Mouse (Mus musculus): ENCODE results near the gene Aldh9a1. TPM values are rescaled to one million over a fixed set of nuclear protein-coding genes. Genes with fewer than 3 reads are reported as not detected.

The Aldh9a1 gene
- polyA plus RNA-seq, 1 experiment = 27.8 TPM

DNA sequence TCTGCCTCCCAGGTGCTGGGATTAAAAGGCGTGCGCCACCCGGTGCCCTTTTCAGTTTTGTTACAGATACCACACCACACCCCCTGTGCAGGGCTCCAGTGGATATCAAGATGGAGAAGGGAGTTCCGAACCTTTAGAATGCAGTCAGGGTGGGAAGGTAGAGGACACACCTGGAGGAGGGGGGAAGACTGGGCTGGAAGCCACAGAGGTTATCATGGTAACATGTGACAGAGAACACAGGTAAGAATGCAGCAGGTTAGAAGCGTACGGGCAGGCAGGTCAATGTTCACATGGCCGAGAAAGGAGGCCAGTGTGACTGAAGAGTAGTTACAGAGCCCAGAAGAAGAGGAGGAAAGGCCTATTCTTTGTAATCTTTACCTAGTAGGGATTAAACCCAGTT is 39.8 kb downstream of the Aldh9a1 start:
- 93% methylated on average over 7 of the region's 7 CpGs for WGBS
- peaks cover 3% of the 10 kb centered on the region; the same call in 1 of the 2 replicates for H3K4me1 ChIP-seq (ENCODE audit: control insufficient read depth, insufficient read depth, low read length)
- TF ChIP-seq POLR2A (IDR thresholded peaks at IDR 0.05; ENCODE audit: borderline replicate concordance, extremely low read depth, low read depth, low read length) (no peak), CTCF (IDR thresholded peaks at IDR 0.05; ENCODE audit: insufficient read depth, low read length) (no peak)
- no peak for DNase-seq
- no peak overlapping the region for H3K4me3 ChIP-seq (replicated peaks; ENCODE audit: extremely low read depth, low read depth, low read length)

DNA sequence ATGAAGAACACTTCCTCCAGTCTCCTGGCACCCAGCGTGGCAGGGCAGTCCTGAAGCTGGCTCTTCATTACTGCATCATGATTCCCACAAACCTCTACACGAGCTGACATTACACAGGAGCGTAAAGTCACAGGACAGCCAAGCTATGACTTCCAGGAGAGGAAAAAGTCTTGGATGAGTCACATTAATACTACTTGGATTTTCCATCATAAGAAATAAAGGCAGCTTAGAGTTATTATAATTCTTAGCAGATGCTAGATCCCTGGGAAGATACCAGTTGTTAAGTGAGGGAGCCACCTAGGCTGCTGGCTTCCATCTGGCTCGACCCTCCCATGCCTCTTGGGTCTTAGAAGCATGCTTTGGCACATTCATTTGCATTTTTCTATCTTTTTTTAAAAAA is 40.6 kb downstream of the Aldh9a1 start:
- 75% methylated on average over 4 of the region's 4 CpGs for WGBS
- DNase-seq = no peak
- Histone ChIP-seq H3K4me3 (replicated peaks; ENCODE audit: extremely low read depth, low read depth, low read length) (no peak overlapping the region), H3K4me1 (ENCODE audit: control insufficient read depth, insufficient read depth, low read length) (peaks cover 3% of the 10 kb centered on the region; the same call in 1 of the 2 replicates)
- TF ChIP-seq POLR2A (IDR thresholded peaks at IDR 0.05; ENCODE audit: borderline replicate concordance, extremely low read depth, low read depth, low read length) (no peak), CTCF (IDR thresholded peaks at IDR 0.05; ENCODE audit: insufficient read depth, low read length) (no peak)

DNA sequence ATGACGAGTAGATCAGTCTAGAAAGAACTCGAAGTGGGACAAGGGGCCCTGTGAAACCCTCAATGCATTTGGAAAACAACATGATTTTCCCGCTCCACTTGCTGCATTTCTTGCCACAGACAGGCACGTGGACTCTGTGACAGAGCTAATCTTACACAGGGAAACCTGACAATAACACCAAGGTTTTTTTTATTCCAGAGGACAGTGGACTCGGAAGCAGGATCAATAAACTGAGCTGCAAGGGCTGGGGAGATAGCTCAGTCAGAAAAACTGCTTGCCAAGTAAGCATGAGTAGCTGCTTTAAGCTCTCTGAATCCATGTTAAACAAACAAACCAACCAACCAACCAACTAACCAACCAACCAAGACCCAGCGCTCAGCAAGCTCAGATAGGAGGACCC is 41.5 kb downstream of the Aldh9a1 start:
- DNase-seq = no peak
- H3K4me3 ChIP-seq (replicated peaks; ENCODE audit: extremely low read depth, low read depth, low read length) = no peak overlapping the region
- WGBS = 78% methylated on average over 6 of the region's 6 CpGs
- H3K4me1 ChIP-seq (ENCODE audit: control insufficient read depth, insufficient read depth, low read length) = peaks cover 3% of the 10 kb centered on the region; the same call in 1 of the 2 replicates
- TF ChIP-seq POLR2A (IDR thresholded peaks at IDR 0.05; ENCODE audit: borderline replicate concordance, extremely low read depth, low read depth, low read length) (no peak), CTCF (IDR thresholded peaks at IDR 0.05; ENCODE audit: insufficient read depth, low read length) (no peak)

- peaks cover 3% of the 10 kb centered on the region; the same call in 1 of the 2 replicates for H3K4me1 ChIP-seq (ENCODE audit: control insufficient read depth, insufficient read depth, low read length)
- H3K4me3 ChIP-seq (replicated peaks; ENCODE audit: extremely low read depth, low read depth, low read length) = no peak overlapping the region
- no peak for DNase-seq
- WGBS = 28% methylated on average over 2 of the region's 2 CpGs
- TF ChIP-seq POLR2A (IDR thresholded peaks at IDR 0.05; ENCODE audit: borderline replicate concordance, extremely low read depth, low read depth, low read length) (no peak), CTCF (IDR thresholded peaks at IDR 0.05; ENCODE audit: insufficient read depth, low read length) (no peak)
Observed at GRCm38 (mm10) chr1:167392031-167392640, 42.3 kb downstream of the Aldh9a1 start.

- WGBS = 6% methylated on average over 8 of the region's 8 CpGs
- DNase-seq = peak; percentile 27
- TF ChIP-seq POLR2A (IDR thresholded peaks at IDR 0.05; ENCODE audit: borderline replicate concordance, extremely low read depth, low read depth, low read length) (no peak), CTCF (IDR thresholded peaks at IDR 0.05; ENCODE audit: insufficient read depth, low read length) (no peak)
- H3K4me3 ChIP-seq (replicated peaks; ENCODE audit: extremely low read depth, low read depth, low read length) = peak overlapping the region; percentile 100
- peaks cover 3% of the 10 kb centered on the region; the same call in 1 of the 2 replicates for H3K4me1 ChIP-seq (ENCODE audit: control insufficient read depth, insufficient read depth, low read length)
Observed at GRCm38 (mm10) chr1:167392687-167393086, 42.9 kb downstream of the Aldh9a1 start.

DNA sequence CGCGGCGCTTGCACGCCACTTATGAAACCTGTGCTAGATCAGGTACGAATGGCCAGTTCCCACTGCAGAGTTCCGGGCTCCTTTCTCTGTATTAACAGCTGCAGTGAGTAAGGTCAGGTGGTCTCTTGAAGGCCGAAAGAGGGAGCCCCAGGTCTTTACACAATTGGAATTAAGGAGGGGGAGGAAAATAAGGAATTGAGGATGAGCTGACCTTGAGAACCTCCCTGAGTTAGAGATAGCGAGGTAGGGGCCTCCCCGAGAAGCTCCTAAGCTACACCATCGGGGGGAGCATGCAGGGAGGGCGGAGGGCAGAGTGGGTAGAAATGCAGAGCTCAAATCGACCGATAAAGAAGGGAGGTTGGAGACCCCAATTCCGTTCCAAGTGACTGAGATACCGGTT is 43.5 kb downstream of the Aldh9a1 start:
- under 1% methylated on average over 15 of the region's 15 CpGs for WGBS
- TF ChIP-seq CTCF (IDR thresholded peaks at IDR 0.05; ENCODE audit: insufficient read depth, low read length) (no peak), POLR2A (IDR thresholded peaks at IDR 0.05; ENCODE audit: borderline replicate concordance, extremely low read depth, low read depth, low read length) (no peak)
- peak overlapping the region; percentile 100 for H3K4me3 ChIP-seq (replicated peaks; ENCODE audit: extremely low read depth, low read depth, low read length)
- peaks cover 3% of the 10 kb centered on the region; the same call in 1 of the 2 replicates for H3K4me1 ChIP-seq (ENCODE audit: control insufficient read depth, insufficient read depth, low read length)
- no peak for DNase-seq

GRCm38 (mm10) chr1:167393683-167394492 is 44.1 kb downstream of the Aldh9a1 start, which contains the start of gene Mgst3:
TSS of gene Mgst3 (minus strand) at chr1:167393841.
- peak; percentile 95 for DNase-seq
- Histone ChIP-seq H3K4me3 (replicated peaks; ENCODE audit: extremely low read depth, low read depth, low read length) (peak within 1 kb of the TSS; percentile 100), H3K4me1 (ENCODE audit: control insufficient read depth, insufficient read depth, low read length) (peaks cover 3% of the 10 kb centered on the region; the same call in 1 of the 2 replicates)
- under 1% methylated on average over 45 of the region's 45 CpGs for WGBS
- TF ChIP-seq POLR2A (IDR thresholded peaks at IDR 0.05; ENCODE audit: borderline replicate concordance, extremely low read depth, low read depth, low read length) (peak; percentile 90; the same call in 1 of the 2 replicates), CTCF (IDR thresholded peaks at IDR 0.05; ENCODE audit: insufficient read depth, low read length) (peak; percentile 60)

- WGBS = 74% methylated on average over 4 of the region's 4 CpGs
- no peaks in the 10 kb centered on the region for H3K4me1 ChIP-seq (ENCODE audit: control insufficient read depth, insufficient read depth, low read length)
- no peak overlapping the region for H3K4me3 ChIP-seq (replicated peaks; ENCODE audit: extremely low read depth, low read depth, low read length)
- TF ChIP-seq CTCF (IDR thresholded peaks at IDR 0.05; ENCODE audit: insufficient read depth, low read length) (no peak), POLR2A (IDR thresholded peaks at IDR 0.05; ENCODE audit: borderline replicate concordance, extremely low read depth, low read depth, low read length) (no peak)
- no peak for DNase-seq
Observed at GRCm38 (mm10) chr1:167405237-167405636, 55.4 kb downstream of the Aldh9a1 start.

DNA sequence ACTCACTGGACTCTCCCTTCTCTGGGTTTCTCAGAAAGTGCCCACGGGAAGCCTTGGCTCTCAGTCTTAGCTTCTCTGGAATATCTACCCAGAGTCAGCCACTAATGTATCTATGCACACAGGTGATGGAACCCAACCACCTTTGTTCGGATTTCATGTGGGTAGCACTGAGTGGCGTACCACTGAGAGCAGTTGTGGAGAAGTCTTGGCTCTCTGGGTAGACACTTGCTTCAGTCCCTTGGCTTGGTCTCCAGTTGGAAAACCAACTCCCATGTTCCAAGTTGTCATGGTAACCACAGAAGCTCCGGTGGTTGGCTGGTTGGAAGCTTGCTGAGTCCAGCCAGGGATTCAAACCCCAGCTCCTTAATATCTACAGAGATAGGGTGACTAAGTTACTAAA is 59.8 kb downstream of the Aldh9a1 start:
- no peak overlapping the region for H3K4me3 ChIP-seq (replicated peaks; ENCODE audit: extremely low read depth, low read depth, low read length)
- no peak for DNase-seq
- H3K4me1 ChIP-seq (ENCODE audit: control insufficient read depth, insufficient read depth, low read length) = no peaks in the 10 kb centered on the region
- TF ChIP-seq CTCF (IDR thresholded peaks at IDR 0.05; ENCODE audit: insufficient read depth, low read length) (no peak), POLR2A (IDR thresholded peaks at IDR 0.05; ENCODE audit: borderline replicate concordance, extremely low read depth, low read depth, low read length) (no peak)
- WGBS = 69% methylated on average over 4 of the region's 4 CpGs

Data from lung, adult 2 months (tissue).